Mouse (Mus musculus) neural tube, embryonic 15.5 days (tissue): Measurements from ENCODE around the gene Thsd4. TPM values are rescaled to one million over a fixed set of nuclear protein-coding genes. Genes with fewer than 3 reads are reported as not detected.

ENCODE experiments used
- ATAC-seq: fragments of 200-750 bp; cut with Nextera tagmentation; 2 replicates; pipeline ENCODE4 v1.8.0; 2017; ENCODE audit warnings: mild to moderate bottlenecking, moderate TSS enrichment, moderate library complexity; ENCODE audit not compliant: low FRiP score
- H3K27ac ChIP-seq: fragments of 300-500 bp; sonication (generic); replicated peaks from 2 replicates; pipeline ENCODE4 v1.5.1; 2015; ENCODE audit warnings: mild to moderate bottlenecking, inconsistent platforms
- H3K27me3 ChIP-seq: fragments of 300-500 bp; sonication (generic); replicated peaks from 2 replicates; pipeline ENCODE4 v1.6.1; 2015; ENCODE audit warnings: inconsistent platforms
- H3K36me3 ChIP-seq: fragments of 300-500 bp; sonication (generic); 2 replicates; pipeline ENCODE4 v1.6.1; 2015; ENCODE audit warnings: inconsistent platforms
- H3K4me1 ChIP-seq: fragments of 300-500 bp; sonication (generic); 2 replicates; pipeline ENCODE4 v1.6.1; 2015; ENCODE audit warnings: inconsistent platforms
- H3K4me2 ChIP-seq: fragments of 300-500 bp; sonication (generic); 2 replicates; pipeline ENCODE4 v1.6.1; 2015; ENCODE audit warnings: inconsistent platforms, mild to moderate bottlenecking, moderate library complexity
- H3K4me3 ChIP-seq: fragments of 300-500 bp; sonication (generic); replicated peaks from 2 replicates; pipeline ENCODE4 v1.5.1; 2015; ENCODE audit warnings: mild to moderate bottlenecking, inconsistent platforms
- H3K9ac ChIP-seq: fragments of 300-500 bp; sonication (generic); replicated peaks from 2 replicates; pipeline ENCODE4 v1.6.1; 2015; ENCODE audit warnings: mild to moderate bottlenecking, inconsistent platforms
- H3K9me3 ChIP-seq: fragments of 300-500 bp; sonication (generic); replicated peaks from 2 replicates; pipeline ENCODE4 v1.6.1; 2016; ENCODE audit warnings: inconsistent platforms
- WGBS: fragments of 180-500 bp; shearing (Covaris S2); methylation state at CpG from one replicate; pipeline ENCODE4 v1.1.7; 2015; ENCODE audit warnings: mixed read lengths; 5-methylcytosine and 5-hydroxymethylcytosine counted together
- polyA plus RNA-seq: library from polyadenylated mRNA; unstranded; fragments of >200 nt; fragmentation: Nextera tagmentation; extraction: Ambion mirVana; gene quantifications from 2 replicates; pipeline ENCODE4 v1.2.1, GENCODE M21; 2015

Gene Thsd4
- 6.8 and 7.9 TPM in 2 replicates for polyA plus RNA-seq

- no peaks in the 10 kb centered on the region for H3K9me3 ChIP-seq
- no peaks in the 10 kb centered on the region for H3K36me3 ChIP-seq
- WGBS = under 1% methylated on average over 29 of the region's 51 CpGs
- peak within 1 kb of the TSS; percentile 85 for H3K4me2 ChIP-seq
- H3K4me1 ChIP-seq = peaks cover 52% of the 10 kb centered on the region
- peak within 1 kb of the TSS; percentile 51 for H3K4me3 ChIP-seq
- peak within 1 kb of the TSS; percentile 46 for H3K9ac ChIP-seq
- 0 out of 2 replicates have a peak, but pooled peaks cover 11% of the 10 kb centered on the region for H3K27me3 ChIP-seq
- no peak within 1 kb of the TSS for H3K27ac ChIP-seq
- 0 out of 2 replicates have a peak, but pooled peaks have one; percentile 22 for ATAC-seq
Observed at GRCm38 (mm10) chr9:60521806-60522264, at the start of gene Thsd4. Gene Thsd4 (minus strand): TSS chr9:60522046.

GRCm38 (mm10) chr9:60571041-60571440 is 49.2 kb upstream of the Thsd4 start:
- Histone ChIP-seq H3K27me3 (no peaks in the 10 kb centered on the region), H3K4me3 (no peak overlapping the region), H3K4me2 (no peak overlapping the region), H3K27ac (no peak overlapping the region), H3K9me3 (no peaks in the 10 kb centered on the region), H3K4me1 (0 out of 2 replicates have a peak, but pooled peaks cover 3% of the 10 kb centered on the region), H3K36me3 (peaks cover 3% of the 10 kb centered on the region; the same call in 1 of the 2 replicates), H3K9ac (no peak overlapping the region)
- no peak for ATAC-seq
- 75% methylated on average over 4 of the region's 4 CpGs for WGBS

GRCm38 (mm10) chr9:60569366-60569765 is 47.5 kb upstream of the Thsd4 start:
- Histone ChIP-seq H3K9ac (no peak overlapping the region), H3K4me1 (0 out of 2 replicates have a peak, but pooled peaks cover 3% of the 10 kb centered on the region), H3K27ac (no peak overlapping the region), H3K9me3 (no peaks in the 10 kb centered on the region), H3K27me3 (no peaks in the 10 kb centered on the region), H3K4me2 (no peak overlapping the region), H3K36me3 (peaks cover 3% of the 10 kb centered on the region; the same call in 1 of the 2 replicates), H3K4me3 (no peak overlapping the region)
- WGBS = 47% methylated on average over 2 of the region's 2 CpGs
- no peak for ATAC-seq

GRCm38 (mm10) chr9:60563809-60564208 is 42.0 kb upstream of the Thsd4 start:
- Histone ChIP-seq H3K4me1 (peaks cover 19% of the 10 kb centered on the region), H3K27ac (no peak overlapping the region), H3K36me3 (no peaks in the 10 kb centered on the region), H3K9ac (no peak overlapping the region), H3K27me3 (no peaks in the 10 kb centered on the region), H3K4me2 (no peak overlapping the region), H3K9me3 (no peaks in the 10 kb centered on the region), H3K4me3 (no peak overlapping the region)
- no peak for ATAC-seq
- 94% methylated on average over 7 of the region's 7 CpGs for WGBS

- Histone ChIP-seq H3K9ac (no peak overlapping the region), H3K4me3 (no peak overlapping the region), H3K27ac (peak overlapping the region; percentile 24; the same call in 1 of the 2 replicates), H3K4me1 (peaks cover 19% of the 10 kb centered on the region), H3K27me3 (no peaks in the 10 kb centered on the region), H3K36me3 (no peaks in the 10 kb centered on the region), H3K9me3 (no peaks in the 10 kb centered on the region), H3K4me2 (peak overlapping the region; percentile 34)
- no peak for ATAC-seq
- 36% methylated on average over 20 of the region's 20 CpGs for WGBS
Observed at GRCm38 (mm10) chr9:60562443-60563371, 40.9 kb upstream of the Thsd4 start.

- Histone ChIP-seq H3K4me3 (no peak overlapping the region), H3K36me3 (no peaks in the 10 kb centered on the region), H3K4me1 (peaks cover 19% of the 10 kb centered on the region), H3K27ac (no peak overlapping the region), H3K4me2 (no peak overlapping the region), H3K27me3 (no peaks in the 10 kb centered on the region), H3K9ac (no peak overlapping the region), H3K9me3 (no peaks in the 10 kb centered on the region)
- ATAC-seq = no peak
- 59% methylated on average over 9 of the region's 9 CpGs for WGBS
Observed at GRCm38 (mm10) chr9:60561641-60562289, 39.9 kb upstream of the Thsd4 start.

- H3K27ac ChIP-seq = no peak overlapping the region
- 87% methylated on average over 3 of the region's 3 CpGs for WGBS
- no peak overlapping the region for H3K9ac ChIP-seq
- no peaks in the 10 kb centered on the region for H3K36me3 ChIP-seq
- H3K4me3 ChIP-seq = no peak overlapping the region
- no peak overlapping the region for H3K4me2 ChIP-seq
- no peak for ATAC-seq
- H3K4me1 ChIP-seq = peaks cover 19% of the 10 kb centered on the region
- no peaks in the 10 kb centered on the region for H3K27me3 ChIP-seq
- no peaks in the 10 kb centered on the region for H3K9me3 ChIP-seq
Observed at GRCm38 (mm10) chr9:60558507-60558906, 36.7 kb upstream of the Thsd4 start.

GRCm38 (mm10) chr9:60551238-60551637 is 29.4 kb upstream of the Thsd4 start:
- Histone ChIP-seq H3K27me3 (no peaks in the 10 kb centered on the region), H3K4me1 (no peaks in the 10 kb centered on the region), H3K36me3 (no peaks in the 10 kb centered on the region), H3K27ac (no peak overlapping the region), H3K4me2 (no peak overlapping the region), H3K9ac (no peak overlapping the region), H3K4me3 (no peak overlapping the region), H3K9me3 (no peaks in the 10 kb centered on the region)
- no peak for ATAC-seq
- WGBS = 90% methylated on average over 4 of the region's 4 CpGs

- H3K9me3 ChIP-seq = no peaks in the 10 kb centered on the region
- no peak overlapping the region for H3K9ac ChIP-seq
- no peak overlapping the region for H3K4me3 ChIP-seq
- H3K4me2 ChIP-seq = no peak overlapping the region
- ATAC-seq = no peak
- no peaks in the 10 kb centered on the region for H3K4me1 ChIP-seq
- no peaks in the 10 kb centered on the region for H3K36me3 ChIP-seq
- H3K27ac ChIP-seq = no peak overlapping the region
- WGBS = 29% methylated on average over 4 of the region's 4 CpGs
- no peaks in the 10 kb centered on the region for H3K27me3 ChIP-seq
Observed at GRCm38 (mm10) chr9:60548182-60548581, 26.3 kb upstream of the Thsd4 start.

GRCm38 (mm10) chr9:60546169-60546568 is 24.3 kb upstream of the Thsd4 start:
- WGBS = 83% methylated on average over 2 of the region's 2 CpGs
- H3K4me2 ChIP-seq = no peak overlapping the region
- no peak overlapping the region for H3K27ac ChIP-seq
- no peaks in the 10 kb centered on the region for H3K27me3 ChIP-seq
- H3K4me1 ChIP-seq = no peaks in the 10 kb centered on the region
- no peak overlapping the region for H3K4me3 ChIP-seq
- no peak for ATAC-seq
- H3K9me3 ChIP-seq = no peaks in the 10 kb centered on the region
- H3K36me3 ChIP-seq = no peaks in the 10 kb centered on the region
- H3K9ac ChIP-seq = no peak overlapping the region

GRCm38 (mm10) chr9:60545361-60546096 is 23.7 kb upstream of the Thsd4 start:
- H3K4me1 ChIP-seq = no peaks in the 10 kb centered on the region
- H3K27ac ChIP-seq = no peak overlapping the region
- 86% methylated on average over 13 of the region's 13 CpGs for WGBS
- no peaks in the 10 kb centered on the region for H3K9me3 ChIP-seq
- no peak overlapping the region for H3K9ac ChIP-seq
- no peaks in the 10 kb centered on the region for H3K27me3 ChIP-seq
- H3K36me3 ChIP-seq = no peaks in the 10 kb centered on the region
- no peak overlapping the region for H3K4me2 ChIP-seq
- ATAC-seq = no peak
- H3K4me3 ChIP-seq = no peak overlapping the region
